Comparison of ENCODE assay signal across 8 mouse cellular contexts in the genomic region with DNA sequence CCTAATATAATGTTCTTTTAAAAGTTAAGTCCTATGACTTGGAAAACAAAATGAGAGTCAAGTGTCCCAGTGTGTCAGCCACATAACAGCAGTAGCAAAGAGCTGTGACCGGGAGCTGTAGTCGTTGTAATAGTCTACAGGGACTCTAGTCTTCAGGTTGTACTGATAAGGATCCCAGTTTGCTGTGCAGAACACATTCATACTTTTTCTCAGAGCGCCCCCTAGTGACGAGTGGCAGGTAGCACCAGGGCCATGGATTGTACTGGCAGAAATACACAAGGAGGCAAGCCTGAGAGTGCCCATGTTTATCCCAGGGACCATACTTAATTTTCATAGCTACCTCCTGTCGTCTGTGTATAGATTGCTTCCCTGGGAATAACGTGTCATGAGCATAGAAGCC. TPM values are rescaled to one million over a fixed set of nuclear protein-coding genes. Genes with fewer than 3 reads are reported as not detected.
DNase-seq lines count a peak whose midpoint lies in the region; ATAC-seq lines count a peak whose summit lies in the region.

No protein-coding gene starts in this region.

- no peaks in the 10 kb centered on the region for H3K4me1 ChIP-seq in hindbrain, embryonic 15.5 days (replicated peaks)

- H3K36me3 ChIP-seq in hindbrain, embryonic 15.5 days: no peaks in the 10 kb centered on the region

- peak; percentile 61 for DNase-seq in T-cell, adult 2 months (ENCODE audit: low spot score)
- peak; percentile 19 for DNase-seq in cerebellum, adult 9-11 months
- DNase-seq in frontal cortex, postnatal 14 days (ENCODE audit: low spot score in 2 of 2): peak; percentile 29 to 77
- peak; percentile 40 for DNase-seq in left cerebral cortex, adult 11 months (ENCODE audit: low spot score)
- peak; percentile 53 to 79 for DNase-seq in lung, postnatal 4 days
- DNase-seq in right cerebral cortex, postnatal 10 days (ENCODE audit: low spot score in 2 of 2): peak; percentile 72 to 82
- peak; percentile 80 for DNase-seq in yolk sac, embryonic 10.5 days (ENCODE audit: low spot score)

- H3K27ac ChIP-seq in hindbrain, embryonic 15.5 days (replicated peaks): no peak overlapping the region

- H3K4me3 ChIP-seq in hindbrain, embryonic 15.5 days: no peak overlapping the region

- H3K9ac ChIP-seq in hindbrain, embryonic 15.5 days: no peak overlapping the region

- 8% methylated on average over 6 of the region's 6 CpGs for WGBS in hindbrain, embryonic 15.5 days

- peak; percentile 72; the same call in 1 of the 2 replicates for ATAC-seq in hindbrain, embryonic 15.5 days (ENCODE audit: low FRiP score, low read depth)

- H3K4me2 ChIP-seq in hindbrain, embryonic 15.5 days: no peak overlapping the region

- no peaks in the 10 kb centered on the region for H3K27me3 ChIP-seq in hindbrain, embryonic 15.5 days

- no peaks in the 10 kb centered on the region for H3K9me3 ChIP-seq in hindbrain, embryonic 15.5 days

RNA-seq across cellular contexts. Expression of a gene that starts 35.0 kb away (rescaled TPM):
- polyA plus RNA-seq in hindbrain, embryonic 15.5 days (2015; fragmentation: Nextera tagmentation; extraction: Ambion mirVana): 1.4 and 1.5 TPM in 2 replicates

Comparison
In these comparisons a context has a peak if more than half of its experiments do, and no peak if none do; other contexts are left out.
1. DNase-seq: peak in every context shown above with its lines; median percentile 80 in yolk sac, embryonic 10.5 days; 77 in right cerebral cortex, postnatal 10 days; 66 in lung, postnatal 4 days; 61 in T-cell, adult 2 months; 53 in frontal cortex, postnatal 14 days; 40 in left cerebral cortex, adult 11 months; 19 in cerebellum, adult 9-11 months.